Mouse (Mus musculus): ENCODE results near the gene Sla2. TPM values are rescaled to one million over a fixed set of nuclear protein-coding genes. Genes with fewer than 3 reads are reported as not detected.
A peak's percentile ranks its signal among the peaks of the same experiment; 100 is the strongest.
"Not testable (repeated sequence)": the region's sequence is repeated elsewhere in the genome, so short reads cannot be mapped to it uniquely, and the experiment has no call there.

Gene Sla2
- total RNA-seq, 2 experiments from 2014 or later, result 0.30 to 0.42 TPM

DNA sequence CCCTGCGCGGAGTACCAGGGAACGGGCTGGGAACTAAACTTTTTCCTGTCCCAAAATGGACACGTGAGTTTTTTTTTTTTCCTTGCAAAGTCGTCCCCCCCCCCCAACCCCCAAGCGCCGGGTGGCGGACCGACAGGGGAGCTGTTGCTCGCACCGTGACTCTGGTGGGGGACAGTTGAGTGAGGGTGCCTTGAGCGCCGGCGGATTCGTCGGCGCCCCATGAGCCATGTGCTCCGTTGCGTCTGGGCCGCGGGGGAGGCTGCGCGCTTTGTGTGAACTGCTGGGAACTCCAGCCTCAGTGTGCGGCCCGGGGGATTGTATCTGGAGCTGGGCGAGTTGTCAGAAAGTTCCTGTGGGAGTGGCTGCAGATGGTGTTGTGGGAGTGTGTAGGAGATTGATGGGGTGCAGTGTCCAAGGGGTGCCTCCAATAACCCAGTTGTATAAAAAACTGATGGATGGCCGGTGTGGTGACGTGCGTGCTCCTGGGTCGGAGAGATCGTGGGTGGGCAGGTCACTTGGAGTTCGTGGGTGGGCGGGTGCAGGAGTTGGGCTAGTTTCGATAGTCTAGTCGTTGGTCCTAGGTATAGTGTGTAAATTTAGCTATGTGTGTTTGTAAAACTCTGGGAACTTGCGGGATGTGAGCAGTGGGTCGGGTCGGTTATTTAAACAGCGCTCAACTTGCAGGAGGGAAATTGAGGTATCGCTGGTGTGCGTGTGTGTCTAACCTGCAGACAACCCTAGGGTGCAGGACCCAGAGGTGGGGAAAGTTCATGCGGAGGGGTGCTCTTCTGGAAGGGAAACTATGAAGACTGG lies 45.8 kb downstream of the Sla2 start:
- DNase-seq (ENCODE audit: low spot score in 2 of 2), result peak; percentile 52 to 76

GRCm38 (mm10) chr2:156840301-156841027 lies 46.5 kb downstream of the Sla2 start:
- peak; percentile 16 to 45 for DNase-seq (ENCODE audit: low spot score in 2 of 2)

DNA sequence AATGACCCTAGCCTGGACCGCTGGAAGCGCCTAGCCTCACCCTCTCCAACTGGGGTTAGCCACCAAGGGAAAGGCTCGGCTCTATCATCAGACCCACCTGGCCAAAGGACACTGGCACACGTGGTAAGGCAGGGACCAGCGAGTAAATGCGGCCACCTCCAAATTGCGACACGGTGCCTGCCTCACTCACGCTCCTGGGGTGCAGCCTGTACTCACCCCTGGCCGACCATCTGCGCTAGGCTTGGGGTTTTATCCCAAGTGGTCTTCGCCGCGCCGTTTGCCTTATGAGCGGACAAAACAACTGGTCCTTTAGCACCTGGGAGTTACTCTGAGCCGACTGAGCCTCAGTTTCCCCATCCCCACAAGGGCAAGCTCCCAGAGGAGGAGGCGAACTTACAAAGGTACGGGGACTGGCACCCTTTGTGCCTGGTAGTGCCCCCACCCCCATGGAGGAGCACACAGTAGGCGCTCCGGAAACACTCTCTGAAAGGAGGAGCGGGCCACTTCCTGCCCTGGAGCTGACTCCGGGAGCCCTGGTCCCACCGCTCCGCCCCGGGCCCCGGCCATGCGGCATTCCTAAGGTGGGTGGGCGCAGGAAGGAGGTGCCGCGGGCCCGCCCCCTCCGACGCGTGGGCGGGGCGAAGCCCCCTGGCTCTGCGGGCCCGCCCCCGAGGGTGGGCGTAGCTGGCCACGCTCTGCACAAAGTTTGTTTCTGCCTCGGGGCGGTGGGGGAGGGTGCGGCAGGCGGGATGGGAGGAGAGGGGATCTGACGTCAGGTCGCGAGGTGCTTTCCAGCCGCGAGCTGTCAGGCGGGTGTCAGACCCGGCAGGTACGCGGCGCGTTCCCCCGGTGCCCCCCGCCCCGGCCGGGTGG lies 47.4 kb downstream of the Sla2 start, which contains the start of gene Tgif2:
Gene Tgif2 (plus strand): TSS at position 689 of the 873 bp plus-strand sequence.
- DNase-seq (ENCODE audit: low spot score in 2 of 2), result no peak

DNA sequence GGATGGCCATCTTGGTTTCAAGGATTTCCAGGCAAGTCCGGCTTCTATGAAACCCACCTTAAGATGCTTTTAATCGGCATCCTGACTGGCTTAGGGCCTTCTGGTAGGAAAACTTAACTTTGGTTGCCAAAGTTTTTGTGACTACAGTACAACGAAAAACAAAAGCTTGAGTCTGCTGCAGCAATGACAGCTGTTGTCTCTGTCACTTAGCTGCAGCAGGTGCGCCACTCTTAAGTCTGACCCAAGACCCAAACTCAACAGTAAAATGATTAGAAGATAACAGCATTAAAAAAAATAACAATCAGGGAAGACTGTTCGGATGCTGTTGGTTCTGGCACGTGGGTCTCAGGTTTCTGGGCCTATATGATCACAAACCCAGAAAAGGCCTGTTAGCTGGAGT lies 48.2 kb downstream of the Sla2 start:
- no peak for DNase-seq (ENCODE audit: low spot score in 2 of 2)

DNA sequence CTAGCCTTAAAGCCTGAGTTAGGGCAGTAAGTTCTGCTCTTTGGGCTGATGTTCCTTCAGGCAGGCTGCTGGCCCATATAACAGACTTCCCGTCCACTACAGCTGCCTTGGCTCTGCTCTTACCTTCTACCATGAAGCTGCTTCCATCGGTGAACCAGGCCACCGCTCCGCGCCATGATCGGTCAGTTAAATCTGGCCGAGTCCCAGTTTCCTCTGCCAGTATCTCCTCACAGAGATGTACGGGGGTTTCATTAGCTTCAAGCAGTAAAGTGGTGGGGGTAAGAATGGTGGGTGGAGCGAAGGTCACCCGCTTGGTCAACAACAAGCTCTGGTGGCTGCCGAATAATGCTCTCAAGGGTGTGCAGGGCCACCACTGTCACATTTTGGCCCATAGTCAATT lies 52.7 kb downstream of the Sla2 start:
- DNase-seq (ENCODE audit: low spot score in 2 of 2), result no peak

DNA sequence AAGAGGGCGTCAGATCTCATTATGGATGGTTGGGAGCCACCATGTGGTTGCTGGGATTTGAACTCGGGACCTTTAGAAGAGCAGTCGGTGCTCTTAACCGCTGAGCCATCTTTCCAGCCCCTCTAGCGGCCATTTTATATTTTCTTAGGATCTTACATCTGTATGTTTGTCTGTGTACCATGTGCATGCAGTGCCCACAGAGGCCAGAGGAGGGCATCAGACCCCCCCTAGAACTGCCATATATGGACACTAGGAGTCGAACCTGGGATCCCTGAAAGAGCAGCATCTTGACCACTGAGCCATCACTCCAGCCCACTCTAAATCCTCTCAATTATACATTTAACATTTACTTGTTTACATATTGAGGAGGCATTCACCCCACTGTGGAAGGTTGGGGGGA lies 61.9 kb downstream of the Sla2 start:
- DNase-seq (ENCODE audit: low spot score in 2 of 2), result not testable (repeated sequence)

Other genes starting within 250 kb of the Sla2 start
- 10 to 100 TPM in 1 of 2 experiments, 1 to 10 TPM in 1; 8.7 to 12.2 TPM for gene Myl9, start 111.8 kb downstream of the Sla2 start, total RNA-seq (2021)
- gene Tgif2, start 47.2 kb downstream of the Sla2 start, total RNA-seq (2021), result 1 to 10 TPM in 1 of 2 experiments, under 1 TPM in 1; 0.56 to 1.1 TPM
- 1 to 10 TPM; 1.7 to 2.7 TPM for gene 4930518I15Rik, start 29.2 kb downstream of the Sla2 start, total RNA-seq (2021)
- 10 to 100 TPM; 88.3 to 98.8 TPM for gene Rab5if, start 24.1 kb downstream of the Sla2 start, total RNA-seq (2021)
- gene Ndrg3, start 104.9 kb upstream of the Sla2 start, total RNA-seq (2021), result 100 to 1,000 TPM; 416 to 432 TPM
- 1 to 10 TPM; 2.7 to 4.3 TPM for gene Dsn1, start 120.0 kb upstream of the Sla2 start, total RNA-seq (2021)
- gene Soga1, start 192.1 kb upstream of the Sla2 start, total RNA-seq (2021), result 10 to 100 TPM; 32.4 to 34.1 TPM
- not detected for gene Tldc2, start 199.9 kb upstream of the Sla2 start, total RNA-seq (2021)
- gene Samhd1, start 248.1 kb upstream of the Sla2 start, total RNA-seq (2021), result 10 to 100 TPM; 11.9 to 12.1 TPM

Measured in layer of hippocampus, adult 18-20 months (tissue).